Mouse (Mus musculus) cerebellum, adult 2 months (tissue): ENCODE data around the gene Vmn1r225. TPM values are rescaled to one million over a fixed set of nuclear protein-coding genes. Genes with fewer than 3 reads are reported as not detected.
"Not testable (repeated sequence)": the region's sequence is repeated elsewhere in the genome, so short reads cannot be mapped to it uniquely, and the experiment has no call there.

ENCODE experiments used
- DNase-seq, 2 experiments: peaks; one replicate each; pipeline ENCODE4 v3.0.0; 2021
- H3K27ac ChIP-seq: fragments of 200-500 bp; 2 replicates; pipeline ENCODE4 v1.5.1; 2012; ENCODE audit warnings: low read length, control low read depth, inconsistent platforms; ENCODE audit not compliant: insufficient read depth
- H3K27me3 ChIP-seq: fragments of 200-500 bp; 2 replicates; pipeline ENCODE4 v1.6.1; 2012; ENCODE audit warnings: inconsistent platforms, mild to moderate bottlenecking, low read length, moderate library complexity; ENCODE audit not compliant: control insufficient read depth, insufficient read depth
- H3K4me1 ChIP-seq: fragments of 200-500 bp; 2 replicates; pipeline ENCODE4 v1.6.1; 2011; ENCODE audit warnings: low read length; ENCODE audit not compliant: control insufficient read depth, insufficient read depth
- H3K4me3 ChIP-seq: fragments of 200-500 bp; replicated peaks from 2 replicates; pipeline ENCODE3; 2011; ENCODE audit warnings: mild to moderate bottlenecking, low read depth, low read length, control low read depth; ENCODE audit not compliant: insufficient read depth
- CTCF ChIP-seq: fragments of 200-500 bp; IDR thresholded peaks from 2 replicates; pipeline ENCODE4 v1.5.1; 2011; ENCODE audit warnings: low read depth, mild to moderate bottlenecking, control low read depth, low read length, moderate library complexity, borderline replicate concordance; ENCODE audit not compliant: insufficient read depth
- POLR2A ChIP-seq: fragments of 200-500 bp; IDR thresholded peaks from 2 replicates; pipeline ENCODE4 v1.6.1; 2011; ENCODE audit warnings: low read length, control low read depth, borderline replicate concordance; ENCODE audit not compliant: insufficient read depth
- WGBS: fragments of 180-500 bp; shearing (Covaris S2); methylation state at CpG from one replicate; pipeline ENCODE4 v1.1.7; 2018; 5-methylcytosine and 5-hydroxymethylcytosine counted together
- polyA plus RNA-seq: library from polyadenylated mRNA; depleted of rRNA; stranded (reverse); fragments of >200 nt; gene quantifications from 2 replicates; pipeline ENCODE4 v1.2.3, GENCODE M21; 2012; rRNA removed

Gene Vmn1r225
- polyA plus RNA-seq, result not detected in 2 replicates

- no peak within 1 kb of the TSS for H3K4me3 ChIP-seq
- no peaks in the 10 kb centered on the region for H3K27me3 ChIP-seq
- no peak for TF ChIP-seq POLR2A
- TF ChIP-seq CTCF, result no peak
Measured at GRCm38 (mm10) chr17:20497858-20498257, at the start of gene Vmn1r225. Gene Vmn1r225, plus strand, starts transcription at chr17:20498158.

GRCm38 (mm10) chr17:20473311-20473710 lies 24.6 kb upstream of the Vmn1r225 start:
- no peak for DNase-seq
- TF ChIP-seq POLR2A (no peak), CTCF (no peak)
- no peak overlapping the region for H3K4me3 ChIP-seq
- H3K27me3 ChIP-seq, result no peaks in the 10 kb centered on the region
- H3K27ac ChIP-seq, result no peak overlapping the region
- WGBS, result 61% methylated on average over 3 of the region's 3 CpGs
- no peaks in the 10 kb centered on the region for H3K4me1 ChIP-seq

More at GRCm38 (mm10) chr17:20497858-20498257, at the start of gene Vmn1r225:
- Histone ChIP-seq H3K4me1 (no peaks in the 10 kb centered on the region), H3K27ac (no peak within 1 kb of the TSS)
- DNase-seq, result no peak

GRCm38 (mm10) chr17:20481231-20481630 lies 16.7 kb upstream of the Vmn1r225 start, which contains the start of gene Vmn2r108:
Gene Vmn2r108, minus strand, starts transcription at chr17:20481331.
- TF ChIP-seq POLR2A, result no peak
- TF ChIP-seq CTCF, result no peak
- H3K4me3 ChIP-seq, result no peak within 1 kb of the TSS
- no peak within 1 kb of the TSS for H3K27ac ChIP-seq
- no peaks in the 10 kb centered on the region for H3K4me1 ChIP-seq
- DNase-seq, result no peak
- no peaks in the 10 kb centered on the region for H3K27me3 ChIP-seq

GRCm38 (mm10) chr17:20508247-20508646 lies 10.3 kb downstream of the Vmn1r225 start:
- not testable (repeated sequence) for H3K27me3 ChIP-seq, H3K4me1 ChIP-seq, DNase-seq

More at GRCm38 (mm10) chr17:20508247-20508646, 10.3 kb downstream of the Vmn1r225 start:
- not testable (repeated sequence) for H3K27ac ChIP-seq, H3K4me3 ChIP-seq

Other genes starting within 250 kb of the Vmn1r225 start
- not detected in 2 replicates for gene Vmn2r106, start 212.6 kb upstream of the Vmn1r225 start, polyA plus RNA-seq
- gene Vmn2r107, start 152.9 kb upstream of the Vmn1r225 start, polyA plus RNA-seq, result not detected in 2 replicates
- gene Vmn1r224, start 84.0 kb upstream of the Vmn1r225 start, polyA plus RNA-seq, result not detected in 2 replicates
- not detected in 2 replicates for gene Vmn2r108, start 16.8 kb upstream of the Vmn1r225 start, polyA plus RNA-seq
- not detected in 2 replicates for gene Vmn2r109, start 66.6 kb downstream of the Vmn1r225 start, polyA plus RNA-seq
- gene Vmn2r110, start 98.3 kb downstream of the Vmn1r225 start, polyA plus RNA-seq, result not detected in 2 replicates
- gene Fpr-rs3, start 126.7 kb downstream of the Vmn1r225 start, polyA plus RNA-seq, result not detected in 2 replicates
- not detected in 2 replicates for gene Vmn1r226, start 184.7 kb downstream of the Vmn1r225 start, polyA plus RNA-seq
- gene Vmn1r227, start 231.7 kb downstream of the Vmn1r225 start, polyA plus RNA-seq, result not detected in 2 replicates